Mouse (Mus musculus) kidney, adult 11 months (tissue): ENCODE results near the gene Ypel5.

ENCODE experiments used
- DNase-seq: peaks from one replicate; pipeline ENCODE4 v3.0.0; 2022

The Ypel5 gene

GRCm38 (mm10) chr17:72844949-72845490, 8.8 kb downstream of the Ypel5 start:
- peak; percentile 22 for DNase-seq

GRCm38 (mm10) chr17:72845521-72845920, 9.3 kb downstream of the Ypel5 start:
- DNase-seq, result no peak

DNA sequence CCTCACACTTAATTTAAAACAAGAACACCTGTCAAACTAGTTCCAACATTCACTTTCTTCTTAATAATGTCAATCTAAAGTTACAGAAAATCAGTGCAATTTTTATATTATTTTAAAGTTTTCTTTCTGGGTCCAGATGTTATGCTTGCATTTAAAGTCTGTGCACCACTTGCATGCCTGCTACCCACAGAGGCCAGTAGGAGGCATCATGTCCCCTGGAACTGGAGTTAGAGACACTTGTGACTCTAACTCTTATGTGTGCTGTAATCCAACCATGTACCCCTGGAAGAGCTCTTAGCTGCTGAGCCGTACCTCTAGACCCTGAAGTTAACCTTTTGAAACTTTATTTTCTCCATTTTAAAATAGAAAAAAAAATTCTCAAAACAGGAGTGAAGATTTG, 19.0 kb downstream of the Ypel5 start:
- no peak for DNase-seq

- DNase-seq, result peak; percentile 15
These were observed 21.7 kb downstream of the Ypel5 start for GRCm38 (mm10) chr17:72857677-72858633.

DNA sequence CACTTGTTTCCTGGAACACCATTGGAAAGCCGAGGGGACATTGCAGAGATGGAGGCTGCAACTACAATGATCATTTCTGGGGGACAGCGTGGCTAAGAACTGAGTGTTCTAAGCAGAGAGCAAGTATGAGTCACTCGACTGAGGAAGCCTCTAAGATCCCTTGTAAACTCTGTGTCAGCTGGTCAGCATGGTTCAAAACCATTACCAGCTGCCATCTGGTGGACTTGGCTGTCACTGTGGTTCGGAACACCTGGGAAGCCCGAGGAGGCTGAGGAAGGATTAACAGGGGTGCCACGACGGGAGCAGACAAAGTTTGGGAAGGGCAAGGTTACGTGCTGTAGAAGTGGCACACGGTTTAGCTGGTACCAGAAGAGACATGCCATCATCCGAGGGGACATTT, 27.0 kb downstream of the Ypel5 start:
- no peak for DNase-seq

- no peak for DNase-seq
These were observed 30.5 kb downstream of the Ypel5 start for GRCm38 (mm10) chr17:72866624-72867245.

GRCm38 (mm10) chr17:72868181-72868580, 31.9 kb downstream of the Ypel5 start:
- DNase-seq, result no peak

DNA sequence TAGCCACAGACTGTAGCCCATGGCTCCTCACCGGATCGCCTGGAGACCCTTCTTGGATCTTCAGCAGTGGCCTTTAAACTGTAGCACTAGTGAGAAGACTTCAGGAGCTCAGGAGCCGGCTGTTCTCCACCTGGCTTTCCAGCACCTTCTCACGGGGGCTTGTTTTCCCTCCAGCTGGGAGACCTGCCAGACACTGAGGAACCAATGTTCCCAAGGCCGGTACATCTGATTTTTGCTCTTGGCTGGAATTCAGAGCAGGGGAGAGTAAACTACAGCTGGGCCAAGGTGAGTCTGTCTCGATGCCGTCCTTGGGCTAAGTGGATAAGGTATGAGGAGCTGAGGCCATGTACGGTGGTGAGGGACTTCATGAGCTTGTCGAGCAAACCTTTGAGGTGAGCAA, 42.7 kb downstream of the Ypel5 start:
- no peak for DNase-seq

GRCm38 (mm10) chr17:72880156-72880555, 43.9 kb downstream of the Ypel5 start:
- DNase-seq, result no peak

DNA sequence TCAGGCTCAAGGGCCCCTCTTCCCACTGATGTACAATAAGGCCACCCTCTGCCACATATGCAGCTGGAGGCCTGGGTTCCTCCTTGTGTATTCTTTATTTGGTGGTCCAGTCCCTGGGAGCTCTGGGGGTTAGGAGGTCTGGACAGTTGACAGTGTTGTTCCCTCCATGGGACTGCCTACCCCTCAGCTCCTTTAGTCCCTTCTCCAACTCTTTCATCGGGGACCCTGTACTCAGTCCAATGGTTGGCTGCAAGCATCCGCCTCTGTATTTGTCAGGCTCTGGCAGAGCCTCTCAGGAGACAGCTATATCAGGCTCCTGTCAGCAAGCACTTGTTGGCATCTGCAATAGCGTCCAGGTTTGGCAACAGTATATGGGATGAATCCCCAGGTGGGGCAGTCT, 44.8 kb downstream of the Ypel5 start:
- DNase-seq, result no peak

DNA sequence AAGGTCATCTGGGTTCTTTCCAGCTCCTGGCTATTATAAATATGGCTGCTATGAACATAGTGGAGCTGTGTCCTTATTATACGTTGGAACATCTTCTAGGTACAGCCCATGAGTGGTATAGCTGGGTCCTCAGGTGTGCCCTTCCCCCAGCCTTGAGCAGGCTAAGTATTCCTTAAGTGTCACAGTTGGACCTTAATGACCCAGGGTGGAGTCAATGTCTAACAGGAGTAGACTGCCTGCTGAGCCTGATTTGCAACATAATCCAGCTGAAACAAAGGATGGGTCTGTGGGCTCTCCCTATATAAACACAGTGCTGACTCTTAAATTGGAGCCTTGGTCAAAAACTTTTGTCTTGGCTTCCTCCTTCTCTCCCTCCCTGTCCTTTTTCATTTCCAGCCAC, 45.6 kb downstream of the Ypel5 start:
- no peak for DNase-seq

DNA sequence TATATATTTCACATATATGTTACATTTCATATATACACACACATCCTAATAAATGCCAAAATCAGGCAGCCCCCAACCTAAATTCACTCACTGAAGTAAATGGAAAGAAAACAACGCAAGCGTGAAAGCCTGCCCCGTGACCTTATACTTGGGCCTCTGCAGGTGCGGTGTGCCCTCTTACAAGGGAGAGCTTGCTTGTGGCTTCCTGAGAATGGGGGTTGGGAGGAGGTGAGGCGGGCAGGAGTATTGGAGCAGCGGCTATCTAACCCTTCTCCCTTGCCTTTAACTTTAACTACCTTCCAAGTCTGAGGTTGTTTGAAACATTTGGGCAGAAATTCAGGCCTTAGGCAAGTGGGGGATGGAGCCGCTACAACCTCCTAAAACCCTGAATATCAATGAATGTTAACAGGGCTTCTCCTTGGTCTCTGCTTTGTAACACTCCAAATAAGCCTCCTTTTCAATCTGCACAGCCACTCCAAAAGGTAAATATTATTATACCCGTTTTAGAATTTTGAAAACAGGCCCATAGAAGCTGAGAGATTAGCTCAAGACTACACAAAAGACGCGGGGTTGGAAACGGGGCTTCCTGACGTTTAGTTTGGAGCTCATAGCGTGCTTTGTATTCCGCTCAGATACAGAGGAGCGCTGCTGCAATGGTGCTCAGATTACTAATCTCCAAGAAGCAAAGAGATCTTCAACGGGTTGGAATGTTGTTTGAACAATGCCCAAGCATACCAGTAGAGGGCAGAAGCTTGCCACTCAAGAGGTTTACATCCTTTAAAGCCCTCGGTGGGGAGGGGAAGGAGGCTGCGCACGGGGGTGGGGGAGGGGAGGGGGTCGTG, 53.5 kb downstream of the Ypel5 start:
- DNase-seq, result peak; percentile 39

DNA sequence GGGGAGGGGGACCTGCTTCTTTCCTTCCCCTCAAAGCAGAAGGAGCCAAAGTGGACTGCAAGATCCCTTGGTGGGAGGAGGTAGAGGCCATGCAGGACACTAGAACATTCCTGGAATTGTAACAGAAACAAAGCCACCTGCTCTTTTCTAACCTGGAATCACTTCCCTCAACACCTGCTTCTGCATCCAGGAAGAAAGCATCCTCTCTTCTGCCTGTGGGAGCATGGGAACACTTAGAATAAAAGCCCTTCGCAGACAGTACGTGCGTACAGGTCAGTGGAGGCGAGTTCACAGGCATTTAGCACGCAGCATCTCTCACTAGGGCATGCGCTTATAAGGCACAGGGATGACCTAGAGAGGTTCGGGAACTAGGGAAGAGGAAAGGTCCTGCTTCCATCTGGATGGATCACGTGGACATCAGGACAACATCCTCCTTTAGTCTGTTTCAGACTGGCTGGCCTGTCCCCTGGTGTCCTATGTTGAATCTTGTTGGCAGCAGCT, 54.2 kb downstream of the Ypel5 start:
- DNase-seq, result no peak

DNA sequence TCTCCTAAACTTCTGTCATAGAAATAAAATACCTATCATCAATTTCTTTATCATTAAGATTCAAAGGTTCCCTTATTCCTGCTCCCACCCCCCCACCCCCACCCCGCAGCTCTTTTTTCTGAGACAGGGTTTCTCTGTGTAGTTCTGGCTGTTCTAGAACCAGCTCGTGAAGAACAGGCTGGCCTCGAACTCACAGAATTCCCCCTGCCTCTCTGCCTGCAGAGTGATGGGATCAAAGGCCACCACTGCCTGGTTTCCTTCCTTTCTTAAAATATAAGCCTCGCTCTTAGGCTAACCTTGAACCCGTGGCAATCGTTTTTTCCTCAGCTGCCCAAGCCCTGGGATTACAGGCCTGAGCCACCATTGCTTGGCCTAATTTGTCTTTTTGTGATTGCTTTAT, 55.3 kb downstream of the Ypel5 start:
- no peak for DNase-seq

GRCm38 (mm10) chr17:72895506-72895905, 59.3 kb downstream of the Ypel5 start:
- no peak for DNase-seq

- DNase-seq, result no peak
These were observed 60.8 kb downstream of the Ypel5 start for GRCm38 (mm10) chr17:72897076-72897475.

DNA sequence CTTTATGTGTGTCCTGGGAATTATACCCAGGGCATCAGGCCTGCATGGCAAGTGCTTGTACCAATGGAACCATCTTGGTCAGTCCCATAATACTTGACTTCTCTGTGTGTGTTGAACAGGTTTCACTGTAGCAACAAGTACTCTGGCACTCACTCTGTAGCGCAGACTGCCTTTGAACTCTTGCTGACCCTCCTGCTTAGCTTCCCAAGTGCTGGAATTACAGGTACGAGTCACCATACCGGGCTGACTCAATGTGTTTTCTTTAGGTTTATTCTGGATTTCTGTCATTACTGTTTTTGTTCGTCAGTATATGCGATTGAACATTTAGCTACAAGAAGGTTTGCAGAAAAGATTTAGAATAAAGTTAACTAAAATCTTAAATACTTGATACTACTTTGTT, 61.7 kb downstream of the Ypel5 start:
- no peak for DNase-seq

DNA sequence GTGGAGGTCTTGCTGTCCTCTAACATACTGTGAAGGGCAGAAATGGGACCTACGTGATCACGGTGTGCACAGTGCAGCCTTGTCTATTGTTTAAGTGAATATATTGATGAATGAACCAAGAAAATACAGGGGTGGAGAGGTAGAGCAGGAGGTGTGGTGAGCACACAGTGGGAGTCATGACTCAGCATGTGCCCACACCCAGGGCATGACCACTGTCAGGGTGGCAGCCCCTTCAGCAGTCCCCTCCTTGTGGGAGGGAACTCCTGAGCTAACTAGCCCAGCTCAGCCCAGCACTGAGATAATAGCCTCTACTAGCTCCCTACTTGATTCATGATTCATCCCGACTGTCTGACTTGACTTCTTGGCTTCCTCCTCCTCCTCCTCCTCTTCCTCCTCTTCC, 62.5 kb downstream of the Ypel5 start:
- DNase-seq, result no peak
